Mouse (Mus musculus): ENCODE results near the gene Fam155a. TPM values are rescaled to one million over a fixed set of nuclear protein-coding genes. Genes with fewer than 3 reads are reported as not detected.
"Not testable (repeated sequence)": the region's sequence is repeated elsewhere in the genome, so short reads cannot be mapped to it uniquely, and the experiment has no call there.

Fam155a gene
- total RNA-seq, 2 experiments from 2014 or later, result not detected

DNA sequence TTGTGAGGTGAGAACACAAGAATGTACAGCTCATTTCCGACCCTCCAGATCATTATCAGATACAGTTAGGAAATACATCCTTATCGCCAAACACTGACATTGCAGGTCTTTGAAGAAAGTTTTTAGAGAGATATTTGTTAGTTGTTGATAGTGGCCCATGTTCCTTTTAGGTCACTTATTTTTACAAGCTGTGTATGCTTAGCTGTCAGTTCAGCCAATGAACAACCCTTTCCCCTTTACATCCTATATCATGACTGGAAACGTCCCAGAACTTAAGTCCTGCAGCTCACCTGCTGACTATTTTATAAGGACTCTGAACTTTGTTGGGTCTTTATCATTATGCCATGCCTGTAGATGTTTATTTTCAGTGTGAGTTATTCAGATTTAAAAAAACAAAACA lies 366.3 kb downstream of the Fam155a start:
- DNase-seq (ENCODE audit: low spot score), result no peak

DNA sequence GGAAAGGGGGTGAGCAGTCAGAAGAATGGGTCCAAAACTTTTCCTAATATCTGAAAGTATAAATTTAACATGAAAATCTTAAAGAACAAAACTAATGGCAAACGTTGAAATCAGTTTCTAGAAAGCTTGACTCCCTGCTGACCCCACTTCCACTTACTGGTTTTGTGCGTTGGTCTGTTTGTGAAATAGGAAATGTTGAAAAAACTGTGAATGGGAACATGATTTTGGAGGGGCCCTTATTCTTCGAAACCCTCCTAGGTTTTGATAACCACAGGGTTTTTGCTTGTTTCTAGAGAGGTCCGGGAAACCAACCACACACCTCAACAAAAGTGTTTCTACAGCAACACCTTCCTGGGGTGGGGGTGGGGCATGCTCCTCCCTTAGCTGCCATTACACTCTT lies 368.6 kb downstream of the Fam155a start:
- DNase-seq (ENCODE audit: low spot score), result no peak

DNA sequence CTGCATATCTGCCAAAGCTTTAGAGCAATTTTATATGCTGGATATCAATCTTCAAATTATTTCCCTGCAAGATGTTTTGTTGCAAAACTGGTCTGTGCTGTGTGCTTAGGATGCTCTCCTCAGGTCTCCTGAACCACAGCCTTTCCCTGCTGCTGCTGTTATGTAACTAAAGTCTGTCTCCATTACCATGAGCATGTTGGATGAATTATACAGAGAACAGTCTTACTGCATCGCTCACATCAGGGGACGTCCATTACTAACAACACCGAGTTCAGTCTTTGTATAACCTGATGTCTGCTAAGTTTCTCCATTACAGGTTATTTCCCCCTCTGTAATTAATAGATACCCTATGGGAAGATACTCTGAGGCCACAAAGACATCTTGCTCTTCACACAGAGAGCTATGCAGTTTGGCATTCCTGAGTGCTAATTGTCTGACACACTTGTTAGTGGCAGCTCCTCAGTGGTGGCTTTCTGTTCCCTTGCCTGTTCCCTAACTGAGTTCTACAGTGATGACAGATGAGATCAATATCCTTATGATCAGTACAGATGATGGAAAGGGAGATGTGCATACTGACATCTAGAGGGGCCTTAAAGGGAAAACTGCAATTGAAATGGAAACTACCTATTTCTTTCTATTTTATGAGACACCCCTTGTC lies 372.2 kb downstream of the Fam155a start:
- DNase-seq (ENCODE audit: low spot score), result no peak

DNA sequence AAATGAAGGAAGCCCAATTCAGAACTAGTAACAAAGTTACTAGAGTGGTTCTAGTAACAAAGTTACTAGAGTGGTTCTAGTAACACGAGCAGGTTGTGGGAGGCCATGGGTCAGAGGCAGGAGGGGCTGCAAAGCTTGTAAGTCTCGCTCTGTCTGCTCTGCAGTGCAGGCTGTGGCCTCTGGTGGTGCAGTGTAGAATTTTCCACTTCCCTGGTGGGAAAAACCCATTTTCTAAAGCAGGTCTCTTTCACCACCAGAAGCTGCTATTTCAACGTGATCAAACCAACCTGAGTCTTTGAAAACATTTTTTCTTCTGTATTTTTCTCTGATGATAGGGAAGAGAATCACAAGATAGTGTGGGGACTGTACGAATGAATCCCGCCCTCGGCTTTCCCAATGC lies 372.9 kb downstream of the Fam155a start:
- no peak for DNase-seq (ENCODE audit: low spot score)

DNA sequence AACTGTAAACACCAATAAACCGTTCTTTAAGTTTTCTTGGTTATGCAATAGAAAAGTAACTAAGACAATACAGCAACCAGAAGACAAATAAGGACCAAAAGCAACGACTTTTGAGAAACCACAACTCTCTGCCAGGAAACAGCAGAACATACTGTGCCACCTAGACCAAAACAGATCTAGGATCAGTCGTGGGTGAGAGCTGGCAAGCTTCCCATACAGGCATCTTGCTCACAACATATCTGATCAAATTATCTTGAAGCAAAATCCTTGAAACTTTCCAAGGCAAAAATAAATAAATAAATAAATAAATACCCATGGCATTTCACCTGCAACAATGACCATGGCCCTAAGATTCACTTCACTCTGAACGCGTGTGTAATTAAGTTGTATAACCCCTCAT lies 376.3 kb downstream of the Fam155a start:
- no peak for DNase-seq (ENCODE audit: low spot score)

DNA sequence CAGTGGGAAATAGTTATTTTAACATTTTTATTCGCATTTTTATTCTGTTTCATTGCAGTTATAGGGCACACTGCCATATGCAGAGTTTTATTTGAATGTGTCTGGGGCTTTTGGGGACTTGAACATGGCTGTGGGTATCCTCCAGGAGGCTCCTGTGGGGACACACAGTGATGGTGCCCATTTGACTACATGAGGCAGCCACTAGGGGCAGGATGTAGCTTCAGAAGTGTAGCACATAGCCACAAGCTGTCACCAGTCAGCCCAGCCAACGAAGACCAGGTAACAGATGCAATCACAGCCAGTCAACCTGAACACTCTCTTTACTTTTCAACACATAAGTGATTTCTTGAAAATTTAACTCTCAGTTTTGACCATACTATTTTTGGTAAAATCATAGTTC lies 377.7 kb downstream of the Fam155a start:
- DNase-seq (ENCODE audit: low spot score), result no peak

DNA sequence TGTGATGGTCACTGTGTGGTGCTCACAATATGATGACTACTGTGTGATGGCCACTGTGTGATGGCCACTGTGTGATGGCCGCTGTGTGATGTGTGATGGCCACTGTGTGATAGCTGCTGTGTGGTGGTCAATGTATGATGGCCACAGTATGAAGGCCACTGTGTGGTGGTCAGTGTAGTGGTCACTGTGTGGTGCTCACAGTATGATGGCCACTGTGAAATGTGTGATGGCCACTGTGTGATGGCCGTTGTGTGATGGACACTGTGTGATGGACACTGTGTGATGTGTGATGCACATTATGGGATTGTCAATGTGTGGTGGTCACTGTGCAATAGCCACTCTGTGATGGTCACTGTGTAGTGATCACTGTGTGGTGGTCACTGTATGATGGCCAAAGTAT lies 380.7 kb downstream of the Fam155a start:
- not testable (repeated sequence) for DNase-seq (ENCODE audit: low spot score)

DNA sequence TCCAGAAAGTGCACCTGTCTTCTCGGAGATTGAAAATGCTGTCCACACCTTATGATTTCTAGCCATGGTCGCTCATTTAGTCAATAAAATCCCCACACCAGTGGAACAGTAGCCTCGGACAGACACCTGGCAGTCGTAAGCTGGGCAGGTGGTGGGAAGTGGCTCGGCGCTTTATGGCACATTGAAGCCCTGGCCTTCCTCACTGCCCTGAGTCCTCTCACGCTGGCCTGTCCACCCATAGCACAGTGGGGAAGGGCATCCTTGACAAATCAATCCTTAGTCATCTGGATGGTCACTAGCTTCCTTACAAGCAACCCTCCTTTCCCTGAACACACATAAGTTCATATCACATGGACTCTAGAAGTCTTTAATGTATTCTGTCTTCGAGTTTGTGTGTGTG lies 401.8 kb downstream of the Fam155a start:
- no peak for DNase-seq (ENCODE audit: low spot score)

DNA sequence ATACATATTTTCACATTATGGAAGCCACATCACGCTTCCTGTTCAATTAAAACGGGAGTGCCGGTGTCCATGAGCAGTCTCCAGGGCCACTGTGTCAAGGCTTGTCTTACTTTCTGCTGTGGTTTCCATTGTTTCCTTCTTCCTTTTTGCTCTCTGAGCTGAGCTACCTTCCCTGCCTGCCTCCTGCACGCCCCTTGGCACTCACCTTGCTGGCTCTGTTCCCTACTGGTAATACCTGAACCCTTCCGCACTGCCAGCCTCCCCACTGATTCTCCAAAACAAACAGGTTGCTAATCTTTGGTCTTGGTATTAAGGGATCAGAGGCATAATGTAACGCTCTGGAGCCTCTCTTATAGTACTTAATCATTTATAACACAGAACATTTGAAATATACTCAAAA lies 403.2 kb downstream of the Fam155a start:
- no peak for DNase-seq (ENCODE audit: low spot score)

DNA sequence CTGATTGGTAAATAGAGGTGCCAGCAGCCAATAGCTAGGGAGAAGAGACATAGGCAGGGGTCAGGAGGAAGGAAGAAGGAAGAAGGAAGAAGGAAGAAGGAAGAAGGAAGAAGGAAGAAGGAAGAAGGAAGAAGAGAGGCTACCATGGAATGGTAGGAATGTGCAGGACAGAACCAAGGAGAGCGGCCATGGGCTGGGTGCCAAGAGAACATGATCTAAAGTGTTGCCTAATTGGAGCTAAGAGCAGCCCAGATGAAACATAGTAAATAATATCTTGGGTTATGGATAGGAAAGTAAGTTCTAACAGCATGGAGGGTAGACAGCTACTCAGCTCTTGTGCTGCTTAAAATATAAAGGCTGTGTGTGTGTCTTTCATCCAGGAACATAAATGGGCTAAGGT lies 405.6 kb downstream of the Fam155a start:
- DNase-seq (ENCODE audit: low spot score), result no peak

DNA sequence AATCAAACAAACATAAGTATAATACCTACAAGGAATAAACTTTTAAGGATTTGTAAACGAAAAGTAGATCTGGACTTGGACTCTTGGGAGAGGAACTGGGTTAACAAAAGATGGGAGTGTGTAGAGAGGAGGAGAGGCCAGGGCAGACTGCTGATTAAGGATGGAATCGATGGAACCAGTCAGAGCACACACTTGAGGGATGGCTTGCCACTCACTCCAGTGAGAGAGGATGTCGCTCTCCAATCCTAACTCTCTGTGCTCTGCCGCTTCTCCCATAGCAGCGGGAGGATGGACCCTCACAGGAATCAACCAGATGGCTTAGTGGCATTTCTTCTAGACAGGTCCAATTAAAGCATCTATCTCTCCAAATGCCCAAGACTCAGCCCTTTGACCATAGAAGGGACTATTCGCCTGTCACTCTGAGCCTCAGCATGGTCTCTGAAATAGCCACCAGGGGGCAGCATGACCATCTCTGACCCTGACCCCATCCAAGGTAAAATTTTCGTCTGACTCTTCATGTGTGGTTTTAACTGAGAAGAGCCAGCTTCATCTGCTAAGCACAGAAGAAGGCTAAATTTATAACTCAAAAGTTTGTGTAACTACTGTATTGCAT lies 422.3 kb downstream of the Fam155a start:
- no peak for DNase-seq (ENCODE audit: low spot score)

DNA sequence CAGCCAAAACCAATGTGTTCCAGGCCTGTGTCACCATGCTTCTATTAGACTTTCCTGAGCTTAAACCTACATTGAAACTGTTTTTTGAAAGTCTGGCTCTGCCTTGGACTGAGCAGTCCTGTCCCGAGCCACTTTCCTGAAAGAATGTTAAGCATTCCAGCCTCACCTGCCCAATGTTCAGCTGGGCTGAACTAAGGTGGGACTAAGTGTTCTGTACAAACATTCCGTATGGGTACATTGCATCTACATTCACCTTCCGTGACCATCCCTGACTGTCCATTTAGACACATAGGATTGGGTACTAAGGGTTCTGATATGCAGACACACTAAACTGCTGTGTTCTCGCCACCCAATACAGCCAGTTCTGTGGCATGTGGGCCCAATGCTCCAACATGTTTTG lies 423.8 kb downstream of the Fam155a start:
- DNase-seq (ENCODE audit: low spot score), result no peak

DNA sequence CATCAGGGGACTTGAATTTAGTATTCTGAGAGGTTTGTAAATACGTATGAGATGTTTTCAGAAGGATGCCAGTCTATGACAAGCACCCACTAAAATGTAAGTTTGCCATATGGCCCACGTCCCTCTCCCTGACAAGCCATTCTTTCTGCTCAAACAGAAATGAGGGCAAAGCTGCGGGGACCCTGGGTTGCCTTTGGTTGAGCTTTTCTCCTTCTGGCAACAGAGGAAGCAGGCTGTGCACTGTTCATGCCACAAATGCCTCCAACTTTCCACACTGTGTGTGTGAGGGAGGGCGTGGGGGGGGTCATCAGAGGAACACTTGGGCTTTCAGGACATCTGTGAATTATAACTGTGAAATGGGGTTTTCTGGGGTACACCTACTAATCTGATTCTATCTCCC lies 426.8 kb downstream of the Fam155a start:
- DNase-seq (ENCODE audit: low spot score), result no peak

DNA sequence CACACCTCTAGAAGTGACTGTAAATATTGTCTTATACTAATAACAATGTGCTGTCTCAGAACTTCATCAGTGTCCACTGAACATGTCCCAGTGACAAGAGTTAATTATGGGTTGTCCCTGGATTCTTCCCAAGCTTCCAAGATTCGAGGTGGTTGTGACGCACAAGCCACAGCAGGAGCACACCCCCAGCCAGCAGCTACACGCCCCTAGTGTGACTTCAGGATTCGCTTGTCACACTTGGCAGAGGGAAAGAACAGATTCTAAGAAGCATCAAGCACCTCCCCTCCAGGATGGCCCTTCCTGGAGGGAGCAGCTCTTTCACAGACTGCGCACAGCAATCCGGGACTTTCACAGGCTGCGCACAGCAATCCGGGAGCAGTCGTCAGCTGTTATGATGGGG lies 428.0 kb downstream of the Fam155a start:
- no peak for DNase-seq (ENCODE audit: low spot score)

DNA sequence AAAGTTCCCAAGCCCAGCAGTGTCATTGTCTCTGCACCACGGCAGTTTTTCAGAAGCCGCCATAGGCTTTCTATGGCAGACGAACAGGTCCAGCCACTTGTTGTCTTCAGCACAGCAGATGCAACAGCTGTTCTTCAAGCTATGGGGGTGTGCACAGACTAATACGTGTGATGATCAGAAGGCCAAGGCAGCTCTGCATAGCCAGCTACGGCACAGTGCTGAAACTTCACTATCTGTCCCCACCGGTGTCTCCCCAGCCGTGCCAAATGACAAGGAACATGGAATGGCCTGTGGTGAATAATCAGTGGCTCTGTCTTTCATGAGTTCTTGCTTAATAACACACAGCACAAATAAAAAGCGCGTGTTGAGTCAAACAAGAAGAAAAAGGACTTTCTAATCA lies 428.4 kb downstream of the Fam155a start:
- DNase-seq (ENCODE audit: low spot score), result no peak

DNA sequence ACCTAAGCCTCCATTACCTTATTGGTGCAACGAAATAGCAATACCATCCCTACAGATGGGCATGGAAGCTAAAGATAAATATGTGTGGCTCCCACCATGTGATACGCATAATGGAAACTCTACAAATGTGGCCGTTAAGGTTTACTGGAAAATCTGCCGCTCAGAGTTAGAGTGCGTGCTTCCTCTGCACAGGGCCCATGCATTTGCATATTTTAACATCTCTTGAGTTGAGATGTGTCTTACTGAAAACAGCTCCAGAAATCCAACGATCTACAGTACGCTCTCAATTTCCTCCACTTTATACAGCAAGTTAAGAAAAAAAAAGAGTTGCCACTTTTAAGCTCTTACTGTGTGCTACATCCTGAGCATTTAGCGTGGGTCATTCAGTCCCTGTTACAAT lies 433.1 kb downstream of the Fam155a start:
- no peak for DNase-seq (ENCODE audit: low spot score)

DNA sequence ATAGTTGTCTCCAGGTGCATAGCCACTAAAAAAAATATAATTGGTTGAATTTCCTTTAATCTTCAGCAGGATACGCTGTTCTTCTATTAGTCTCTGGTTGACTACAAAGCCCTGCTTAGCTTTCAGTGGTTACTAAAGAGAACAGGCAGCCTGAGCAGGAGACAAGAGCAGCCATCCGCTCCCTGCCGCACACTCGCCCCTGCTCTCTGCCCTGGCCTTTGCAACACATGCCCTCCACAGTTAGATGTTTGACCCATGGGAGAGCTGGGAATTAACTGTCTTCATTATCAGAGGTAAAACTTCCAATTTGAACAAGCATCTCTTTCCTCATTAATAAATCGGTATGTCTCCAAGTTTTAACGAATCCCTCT lies 435.0 kb downstream of the Fam155a start:
- no peak for DNase-seq (ENCODE audit: low spot score)

DNA sequence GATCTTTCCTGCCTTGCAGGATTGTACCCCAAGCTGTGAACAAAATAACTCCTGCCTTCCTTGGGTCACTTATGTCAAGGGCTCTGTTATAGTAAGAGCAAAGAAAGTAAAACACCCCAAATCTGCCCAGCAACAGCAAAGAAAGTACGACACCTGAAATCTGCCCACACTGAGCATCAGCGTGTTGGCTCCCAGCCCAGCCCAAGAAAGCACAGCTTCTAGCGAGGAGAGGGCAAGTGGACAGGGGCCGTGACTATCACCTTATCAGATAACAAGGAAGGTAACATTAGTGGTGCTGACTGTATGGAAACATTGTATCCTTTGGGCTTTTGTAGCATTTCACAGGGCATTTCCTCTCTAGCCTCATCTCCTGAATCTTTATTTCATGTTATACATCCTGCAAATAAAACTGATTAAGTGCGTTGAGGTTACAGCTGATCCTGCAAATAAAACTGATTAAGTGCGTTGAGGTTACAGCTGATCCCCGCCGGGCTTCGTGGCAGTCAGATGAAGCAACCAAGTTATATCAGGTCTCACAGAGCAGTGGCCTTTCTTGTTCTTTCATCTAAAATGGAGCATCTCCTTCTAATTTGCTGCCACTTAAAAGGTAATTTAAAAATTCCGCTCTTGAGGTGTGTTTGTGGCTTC lies 435.6 kb downstream of the Fam155a start:
- no peak for DNase-seq (ENCODE audit: low spot score)

DNA sequence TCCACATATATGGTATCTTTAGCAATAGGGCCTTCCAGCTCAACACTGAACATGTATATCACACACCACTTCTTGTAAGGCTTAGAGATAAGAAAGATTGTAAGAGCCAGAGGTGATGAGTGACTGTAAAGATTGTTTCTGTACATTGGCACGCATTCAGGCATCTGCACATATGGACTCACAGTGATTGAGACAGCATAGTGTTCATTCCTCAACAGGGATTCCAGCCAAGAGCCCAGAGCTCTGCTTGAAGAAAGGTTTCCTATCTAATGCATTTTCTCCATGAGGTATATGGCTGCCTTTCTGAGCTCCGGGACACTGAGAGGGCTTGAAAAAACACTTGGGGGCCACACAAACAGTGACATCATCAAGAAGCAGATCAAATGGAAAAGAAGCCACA lies 438.2 kb downstream of the Fam155a start:
- no peak for DNase-seq (ENCODE audit: low spot score)

DNA sequence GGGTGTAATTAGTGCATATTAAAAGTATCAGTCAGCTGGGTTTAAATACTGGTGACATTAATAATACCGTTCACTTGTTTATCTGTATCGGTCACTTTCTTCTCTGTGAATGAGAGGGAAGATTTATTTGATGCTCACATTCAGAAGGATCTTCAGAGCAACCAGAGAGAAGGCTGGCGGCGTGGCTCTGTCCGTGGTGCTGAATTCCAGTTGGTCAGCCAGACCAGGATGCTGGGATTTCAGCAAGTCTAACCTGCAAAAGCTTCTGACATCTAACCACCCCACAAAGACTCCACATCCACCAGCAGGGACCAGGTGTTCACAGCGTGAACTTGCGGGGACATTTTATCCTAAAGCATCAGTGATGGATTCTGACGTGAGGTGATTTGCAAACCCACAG lies 461.5 kb downstream of the Fam155a start:
- DNase-seq (ENCODE audit: low spot score), result no peak

DNA sequence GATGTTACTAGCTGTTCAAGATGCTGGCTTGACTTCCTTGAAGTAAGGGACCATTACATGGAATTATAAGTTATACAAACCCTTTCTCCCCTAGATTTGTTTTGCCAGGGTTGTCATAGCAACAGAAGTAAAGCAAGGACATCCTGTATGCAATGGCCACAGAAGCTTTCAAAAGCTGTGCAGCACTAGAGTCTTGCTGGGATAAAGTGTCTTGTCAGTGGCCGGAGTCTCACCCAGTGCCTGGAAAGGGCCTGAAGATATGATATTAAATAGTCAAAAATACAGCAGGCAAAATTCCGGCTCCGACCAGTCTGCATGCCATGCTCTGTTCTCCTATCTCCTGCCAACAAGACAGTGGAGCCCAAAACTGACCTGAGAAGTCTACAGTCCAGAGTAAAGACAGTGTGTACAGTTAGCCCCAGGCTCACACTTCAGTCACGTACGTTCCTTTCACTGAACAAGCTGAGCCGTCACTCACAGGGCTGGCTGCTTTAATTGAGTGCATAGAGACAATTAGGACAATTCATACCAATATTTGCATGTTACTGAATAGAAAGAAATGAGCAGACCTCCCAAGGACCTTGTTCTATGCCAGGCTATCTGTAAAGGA lies 467.3 kb downstream of the Fam155a start:
- DNase-seq (ENCODE audit: low spot score), result no peak

DNA sequence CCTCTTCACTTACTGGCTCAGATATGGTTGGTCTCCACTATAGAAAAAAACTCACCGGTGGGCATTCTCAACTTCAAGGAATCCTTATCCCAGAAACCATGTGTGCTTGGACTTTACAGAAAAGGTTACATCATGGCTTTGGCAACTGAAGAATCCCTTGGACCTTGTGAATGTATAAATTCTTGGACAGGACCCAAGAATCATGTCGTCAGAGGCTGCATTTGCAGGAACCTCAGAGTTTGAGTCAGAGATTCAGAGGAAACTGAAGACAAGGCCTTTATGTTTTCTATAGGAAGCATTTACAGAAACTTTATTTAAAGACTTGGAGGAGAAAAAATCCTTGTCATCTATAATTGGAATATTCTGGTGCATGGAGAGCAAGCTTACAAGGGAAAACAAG lies 475.9 kb downstream of the Fam155a start:
- DNase-seq (ENCODE audit: low spot score), result no peak

DNA sequence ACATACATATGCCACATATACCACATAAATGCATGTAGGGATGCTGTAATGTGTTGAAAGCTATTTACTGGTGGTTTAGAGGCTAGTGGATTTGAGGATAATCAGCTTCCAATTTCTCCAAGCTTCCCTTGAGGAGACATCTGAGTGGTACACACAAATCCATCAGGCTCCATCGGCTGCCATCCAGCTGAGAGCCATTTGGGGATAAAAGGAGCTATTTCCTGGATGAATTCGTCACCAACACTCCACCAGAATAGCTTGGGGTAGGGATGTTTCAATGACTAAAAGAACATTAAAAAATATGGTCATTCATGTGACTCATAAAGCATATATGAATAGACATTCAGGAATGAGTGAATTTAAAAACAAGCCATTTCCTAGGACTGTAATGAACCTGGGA lies 478.4 kb downstream of the Fam155a start:
- DNase-seq (ENCODE audit: low spot score), result no peak
